Mouse (Mus musculus): Measurements from ENCODE around the gene Shank2. TPM values are rescaled to one million over a fixed set of nuclear protein-coding genes. Genes with fewer than 3 reads are reported as not detected.

Gene Shank2
- polyA plus RNA-seq, 1 experiment from 2014 or later: 1.7 TPM

DNA sequence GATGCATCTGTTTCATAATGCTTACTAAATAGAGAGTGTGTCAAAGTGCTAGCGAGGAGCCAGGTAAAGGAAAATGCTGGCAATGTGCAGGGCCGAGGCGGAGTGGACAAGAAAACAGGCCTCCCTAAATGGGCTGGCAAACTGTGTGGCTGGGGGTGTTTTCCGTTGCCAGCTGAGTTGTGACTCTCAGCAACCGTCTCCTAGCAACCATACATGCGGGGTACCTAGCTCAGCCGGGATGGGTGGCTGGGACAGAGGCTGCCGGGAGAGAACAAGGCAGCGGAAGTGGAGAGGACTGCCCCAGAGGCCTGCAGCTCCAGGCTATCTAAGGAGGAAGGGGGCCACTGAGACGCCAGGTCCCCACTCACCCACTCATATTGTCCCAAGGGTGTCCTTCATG, 315.1 kb downstream of the Shank2 start:
- Histone ChIP-seq H3K4me1 (replicated peaks; ENCODE audit: control insufficient read depth, insufficient read depth, low read length) (no peaks in the 10 kb centered on the region), H3K27ac (ENCODE audit: low read depth) (no peak overlapping the region), H3K9me3 (ENCODE audit: control insufficient read depth, low read length) (no peaks in the 10 kb centered on the region), H3K4me3 (ENCODE audit: low read depth, low read length) (no peak overlapping the region), H3K9ac (ENCODE audit: low read length) (no peak overlapping the region), H3K4me2 (ENCODE audit: low read length) (no peak overlapping the region), H3K27me3 (replicated peaks; ENCODE audit: control insufficient read depth, insufficient read depth, low read length) (no peaks in the 10 kb centered on the region), H3K36me3 (ENCODE audit: control insufficient read depth, insufficient read depth, low read length) (no peaks in the 10 kb centered on the region)
- WGBS: 31% methylated on average over 10 of the region's 10 CpGs
- ATAC-seq (replicated peaks; ENCODE audit: low FRiP score, low TSS enrichment, low read depth) (no peak), DNase-seq (ENCODE audit: low spot score) (no peak)

- H3K4me3 ChIP-seq (ENCODE audit: low read depth, low read length): no peak overlapping the region
- no peak overlapping the region for H3K9ac ChIP-seq (ENCODE audit: low read length)
- no peaks in the 10 kb centered on the region for H3K4me1 ChIP-seq (replicated peaks; ENCODE audit: control insufficient read depth, insufficient read depth, low read length)
- no peak overlapping the region for H3K27ac ChIP-seq (ENCODE audit: low read depth)
- no peaks in the 10 kb centered on the region for H3K9me3 ChIP-seq (ENCODE audit: control insufficient read depth, low read length)
- DNase-seq (ENCODE audit: low spot score) (no peak), ATAC-seq (replicated peaks; ENCODE audit: low FRiP score, low TSS enrichment, low read depth) (no peak)
- H3K27me3 ChIP-seq (replicated peaks; ENCODE audit: control insufficient read depth, insufficient read depth, low read length): no peaks in the 10 kb centered on the region
- no peak overlapping the region for H3K4me2 ChIP-seq (ENCODE audit: low read length)
- 91% methylated on average over 2 of the region's 2 CpGs for WGBS
- H3K36me3 ChIP-seq (ENCODE audit: control insufficient read depth, insufficient read depth, low read length): no peaks in the 10 kb centered on the region
Measured at GRCm38 (mm10) chr7:144324077-144324476, 322.3 kb downstream of the Shank2 start.

DNA sequence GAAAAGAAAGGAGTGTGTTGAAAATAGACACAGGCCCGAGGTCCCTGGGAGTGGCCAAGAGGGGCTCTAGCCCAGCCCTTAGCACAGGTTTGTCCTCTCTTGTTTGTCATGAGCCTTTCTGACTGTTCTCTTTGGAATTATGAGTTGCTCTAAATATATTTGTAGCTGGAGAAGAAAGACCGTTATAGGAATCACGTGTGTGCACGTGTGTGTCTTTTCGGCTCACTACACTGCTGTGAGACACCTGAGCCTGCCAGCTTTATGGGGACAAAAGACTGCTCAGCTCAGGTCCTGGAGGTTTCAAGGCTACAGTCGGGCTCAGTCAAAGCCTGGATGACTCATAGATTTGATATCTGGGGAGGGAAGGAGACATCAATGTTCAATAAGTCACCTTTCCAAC, 323.1 kb downstream of the Shank2 start:
- no peak overlapping the region for H3K4me3 ChIP-seq (ENCODE audit: low read depth, low read length)
- ATAC-seq (replicated peaks; ENCODE audit: low FRiP score, low TSS enrichment, low read depth) (no peak), DNase-seq (ENCODE audit: low spot score) (no peak)
- no peaks in the 10 kb centered on the region for H3K36me3 ChIP-seq (ENCODE audit: control insufficient read depth, insufficient read depth, low read length)
- no peak overlapping the region for H3K4me2 ChIP-seq (ENCODE audit: low read length)
- no peaks in the 10 kb centered on the region for H3K4me1 ChIP-seq (replicated peaks; ENCODE audit: control insufficient read depth, insufficient read depth, low read length)
- H3K27me3 ChIP-seq (replicated peaks; ENCODE audit: control insufficient read depth, insufficient read depth, low read length): no peaks in the 10 kb centered on the region
- no peaks in the 10 kb centered on the region for H3K9me3 ChIP-seq (ENCODE audit: control insufficient read depth, low read length)
- WGBS: 90% methylated on average over 6 of the region's 6 CpGs
- H3K27ac ChIP-seq (ENCODE audit: low read depth): no peak overlapping the region
- H3K9ac ChIP-seq (ENCODE audit: low read length): no peak overlapping the region

- H3K9me3 ChIP-seq (ENCODE audit: control insufficient read depth, low read length): no peaks in the 10 kb centered on the region
Measured at GRCm38 (mm10) chr7:144325603-144326002, 323.9 kb downstream of the Shank2 start.

DNA sequence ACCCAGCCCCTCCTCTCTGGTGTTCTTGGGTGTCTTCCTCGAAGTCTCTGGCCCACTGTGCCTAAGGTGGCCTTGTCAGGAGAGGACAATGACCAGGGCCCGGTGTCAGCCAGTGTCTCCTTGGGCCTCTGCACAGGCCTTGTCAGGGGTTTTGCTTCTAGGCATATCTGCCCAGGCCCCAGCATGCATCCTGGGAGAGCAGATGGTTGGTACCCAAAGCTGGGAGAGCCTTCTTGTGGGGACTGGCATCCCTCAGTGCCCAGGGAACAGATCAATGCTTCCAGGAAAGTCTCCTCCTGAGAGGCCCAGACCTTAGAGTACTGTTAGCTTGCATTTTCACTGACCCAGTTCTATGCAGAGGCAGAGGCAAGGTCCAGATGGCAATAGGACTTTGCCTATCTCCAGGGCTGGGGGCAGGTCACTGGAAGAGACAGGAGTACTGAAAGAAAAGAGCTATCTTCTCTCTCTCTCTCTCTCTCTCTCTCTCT, 327.7 kb downstream of the Shank2 start:
- Histone ChIP-seq H3K4me3 (ENCODE audit: low read depth, low read length) (no peak overlapping the region), H3K4me1 (replicated peaks; ENCODE audit: control insufficient read depth, insufficient read depth, low read length) (no peaks in the 10 kb centered on the region), H3K27me3 (replicated peaks; ENCODE audit: control insufficient read depth, insufficient read depth, low read length) (no peaks in the 10 kb centered on the region), H3K36me3 (ENCODE audit: control insufficient read depth, insufficient read depth, low read length) (no peaks in the 10 kb centered on the region), H3K4me2 (ENCODE audit: low read length) (no peak overlapping the region), H3K9me3 (ENCODE audit: control insufficient read depth, low read length) (no peaks in the 10 kb centered on the region), H3K9ac (ENCODE audit: low read length) (no peak overlapping the region), H3K27ac (ENCODE audit: low read depth) (no peak overlapping the region)
- 69% methylated on average over 2 of the region's 2 CpGs for WGBS
- no peak for DNase-seq (ENCODE audit: low spot score)
- ATAC-seq (replicated peaks; ENCODE audit: low FRiP score, low TSS enrichment, low read depth): no peak

More at GRCm38 (mm10) chr7:144325603-144326002, 323.9 kb downstream of the Shank2 start:
- Histone ChIP-seq H3K4me1 (replicated peaks; ENCODE audit: control insufficient read depth, insufficient read depth, low read length) (no peaks in the 10 kb centered on the region), H3K27me3 (replicated peaks; ENCODE audit: control insufficient read depth, insufficient read depth, low read length) (no peaks in the 10 kb centered on the region), H3K9ac (ENCODE audit: low read length) (no peak overlapping the region), H3K27ac (ENCODE audit: low read depth) (no peak overlapping the region), H3K4me3 (ENCODE audit: low read depth, low read length) (no peak overlapping the region), H3K4me2 (ENCODE audit: low read length) (no peak overlapping the region), H3K36me3 (ENCODE audit: control insufficient read depth, insufficient read depth, low read length) (no peaks in the 10 kb centered on the region)
- DNase-seq (ENCODE audit: low spot score) (no peak), ATAC-seq (replicated peaks; ENCODE audit: low FRiP score, low TSS enrichment, low read depth) (no peak)
- WGBS: 90% methylated on average over 10 of the region's 10 CpGs

DNA sequence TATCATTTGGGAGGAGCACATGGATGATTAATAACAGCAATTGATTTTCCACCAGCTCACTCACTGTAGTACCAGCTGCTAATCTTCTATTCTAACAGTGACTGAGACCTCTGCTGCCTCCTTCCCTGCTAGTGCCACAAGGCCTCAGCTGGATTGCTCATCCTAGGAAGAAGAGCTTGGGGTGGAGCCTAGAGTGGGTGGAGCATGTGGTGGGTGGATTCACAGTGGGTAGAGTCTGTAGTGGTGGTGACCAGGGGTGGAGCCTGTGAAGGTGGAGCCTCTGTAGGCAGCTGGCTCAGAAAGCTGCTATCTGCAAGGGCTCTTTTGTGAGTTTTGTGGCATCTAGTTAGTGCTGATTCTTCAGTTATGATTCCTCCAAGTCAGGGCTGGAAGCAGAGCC, 334.9 kb downstream of the Shank2 start:
- Histone ChIP-seq H3K27me3 (replicated peaks; ENCODE audit: control insufficient read depth, insufficient read depth, low read length) (no peaks in the 10 kb centered on the region), H3K27ac (ENCODE audit: low read depth) (no peak overlapping the region), H3K4me2 (ENCODE audit: low read length) (no peak overlapping the region), H3K4me1 (replicated peaks; ENCODE audit: control insufficient read depth, insufficient read depth, low read length) (no peaks in the 10 kb centered on the region), H3K9ac (ENCODE audit: low read length) (no peak overlapping the region), H3K9me3 (ENCODE audit: control insufficient read depth, low read length) (no peaks in the 10 kb centered on the region), H3K4me3 (ENCODE audit: low read depth, low read length) (no peak overlapping the region), H3K36me3 (ENCODE audit: control insufficient read depth, insufficient read depth, low read length) (no peaks in the 10 kb centered on the region)
- DNase-seq (ENCODE audit: low spot score) (no peak), ATAC-seq (replicated peaks; ENCODE audit: low FRiP score, low TSS enrichment, low read depth) (no peak)

GRCm38 (mm10) chr7:144338694-144339093, 337.0 kb downstream of the Shank2 start:
- no peak overlapping the region for H3K9ac ChIP-seq (ENCODE audit: low read length)
- H3K4me2 ChIP-seq (ENCODE audit: low read length): no peak overlapping the region
- no peak overlapping the region for H3K4me3 ChIP-seq (ENCODE audit: low read depth, low read length)
- no peak overlapping the region for H3K27ac ChIP-seq (ENCODE audit: low read depth)
- no peak for DNase-seq (ENCODE audit: low spot score)
- no peaks in the 10 kb centered on the region for H3K27me3 ChIP-seq (replicated peaks; ENCODE audit: control insufficient read depth, insufficient read depth, low read length)
- no peaks in the 10 kb centered on the region for H3K36me3 ChIP-seq (ENCODE audit: control insufficient read depth, insufficient read depth, low read length)
- no peak for ATAC-seq (replicated peaks; ENCODE audit: low FRiP score, low TSS enrichment, low read depth)
- no peaks in the 10 kb centered on the region for H3K4me1 ChIP-seq (replicated peaks; ENCODE audit: control insufficient read depth, insufficient read depth, low read length)
- H3K9me3 ChIP-seq (ENCODE audit: control insufficient read depth, low read length): no peaks in the 10 kb centered on the region
- WGBS: 90% methylated on average over 5 of the region's 5 CpGs

- Histone ChIP-seq H3K9ac (ENCODE audit: low read length) (no peak overlapping the region), H3K27me3 (replicated peaks; ENCODE audit: control insufficient read depth, insufficient read depth, low read length) (no peaks in the 10 kb centered on the region), H3K9me3 (ENCODE audit: control insufficient read depth, low read length) (no peaks in the 10 kb centered on the region), H3K4me1 (replicated peaks; ENCODE audit: control insufficient read depth, insufficient read depth, low read length) (no peaks in the 10 kb centered on the region), H3K27ac (ENCODE audit: low read depth) (no peak overlapping the region), H3K36me3 (ENCODE audit: control insufficient read depth, insufficient read depth, low read length) (no peaks in the 10 kb centered on the region), H3K4me2 (ENCODE audit: low read length) (no peak overlapping the region), H3K4me3 (ENCODE audit: low read depth, low read length) (no peak overlapping the region)
- WGBS: 71% methylated on average over 6 of the region's 6 CpGs
- no peak for ATAC-seq (replicated peaks; ENCODE audit: low FRiP score, low TSS enrichment, low read depth)
- no peak for DNase-seq (ENCODE audit: low spot score)
Measured at GRCm38 (mm10) chr7:144340376-144340775, 338.6 kb downstream of the Shank2 start.

DNA sequence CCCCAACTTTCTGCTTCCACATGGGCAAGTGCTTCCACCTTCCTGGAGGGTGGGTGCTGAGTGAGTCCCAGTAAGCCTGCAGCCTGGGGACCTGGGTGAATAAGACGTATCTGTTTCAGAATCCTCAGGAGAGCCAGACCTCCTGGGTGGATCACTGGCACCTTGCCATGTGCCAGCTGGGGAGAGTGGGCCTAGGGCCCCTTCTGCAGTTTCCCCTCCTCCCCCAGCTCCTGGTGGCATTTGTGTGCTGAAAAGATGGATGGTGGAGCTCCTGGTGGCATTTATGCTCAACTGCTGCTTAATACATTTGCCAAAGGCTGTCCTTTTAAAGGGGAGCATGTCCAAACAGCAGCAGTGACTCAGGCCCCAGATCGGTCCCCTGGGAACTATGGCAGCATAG, 364.4 kb downstream of the Shank2 start:
- no peak overlapping the region for H3K4me2 ChIP-seq (ENCODE audit: low read length)
- no peaks in the 10 kb centered on the region for H3K36me3 ChIP-seq (ENCODE audit: control insufficient read depth, insufficient read depth, low read length)
- H3K9ac ChIP-seq (ENCODE audit: low read length): no peak overlapping the region
- no peaks in the 10 kb centered on the region for H3K27me3 ChIP-seq (replicated peaks; ENCODE audit: control insufficient read depth, insufficient read depth, low read length)
- WGBS: 66% methylated on average over 2 of the region's 2 CpGs
- 0 out of 2 replicates have a peak, but pooled peaks cover 1% of the 10 kb centered on the region for H3K9me3 ChIP-seq (ENCODE audit: control insufficient read depth, low read length)
- H3K27ac ChIP-seq (ENCODE audit: low read depth): no peak overlapping the region
- ATAC-seq (replicated peaks; ENCODE audit: low FRiP score, low TSS enrichment, low read depth) (no peak), DNase-seq (ENCODE audit: low spot score) (no peak)
- H3K4me3 ChIP-seq (ENCODE audit: low read depth, low read length): no peak overlapping the region
- H3K4me1 ChIP-seq (replicated peaks; ENCODE audit: control insufficient read depth, insufficient read depth, low read length): no peaks in the 10 kb centered on the region

Measured in intestine, embryonic 14.5 days (tissue).